Mouse (Mus musculus) spleen, postnatal 14 days (tissue): ENCODE results near the gene AA467197.
A peak's percentile ranks its signal among the peaks of the same experiment; 100 is the strongest.

Experiments used
- DNase-seq, 2 experiments: peaks; one replicate each; pipeline ENCODE4 v3.0.0; 2021 to 2022; ENCODE audit warnings: low spot score in 2 of 2

Gene AA467197

DNA sequence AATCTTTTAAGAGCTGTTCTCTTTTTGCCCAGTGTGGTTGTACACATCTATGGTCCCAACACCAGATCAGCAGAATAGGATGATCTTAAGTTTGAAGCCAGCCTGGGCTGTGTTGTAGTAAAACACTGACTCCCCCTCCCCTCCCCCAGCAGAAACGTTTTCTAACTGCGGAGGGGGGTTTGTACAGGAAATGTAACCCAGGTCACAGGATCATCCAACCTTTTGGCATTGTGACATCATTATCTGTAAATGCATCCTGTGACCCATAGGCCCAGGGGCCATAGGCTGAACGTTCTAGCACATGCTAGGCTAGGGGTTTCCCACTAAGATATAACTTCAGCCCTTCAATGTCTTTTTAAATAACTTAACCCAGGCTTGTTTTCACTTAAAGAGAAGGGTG lies at the start of gene AA467197:
AA467197 (plus strand) TSS at position 301 of the 400 bp plus-strand sequence.
- DNase-seq: no peak

DNA sequence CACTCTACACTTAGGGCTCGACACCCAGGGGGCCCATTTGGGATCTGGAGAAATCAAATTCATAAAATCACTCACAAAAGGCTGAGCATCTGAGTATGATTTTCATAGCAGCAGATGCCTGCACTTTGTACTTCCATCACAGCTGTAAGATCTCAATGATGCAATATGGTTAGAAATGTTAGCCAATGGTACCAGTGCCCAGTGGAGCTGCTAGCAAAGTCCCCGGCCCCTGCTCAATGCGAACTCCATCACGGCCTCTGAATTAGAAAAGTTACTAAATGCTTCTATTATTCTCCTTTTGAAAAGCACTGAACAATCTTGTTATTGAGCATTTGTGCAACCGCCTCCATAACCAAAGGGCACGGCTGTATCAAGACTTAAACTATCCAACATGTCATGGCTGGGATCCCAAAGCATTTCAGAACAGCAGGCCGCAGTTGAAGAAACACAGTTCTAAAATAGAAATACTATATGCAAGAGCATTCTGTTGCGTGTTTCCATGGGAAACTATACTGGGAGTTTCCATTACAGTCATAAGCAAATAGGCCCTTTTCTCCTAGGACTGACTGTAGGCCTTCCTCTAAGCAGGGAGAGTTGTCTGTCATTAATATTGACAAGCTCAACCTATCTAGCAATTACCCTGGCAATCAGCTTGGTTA lies 48.8 kb upstream of the AA467197 start:
- no peak for DNase-seq

DNA sequence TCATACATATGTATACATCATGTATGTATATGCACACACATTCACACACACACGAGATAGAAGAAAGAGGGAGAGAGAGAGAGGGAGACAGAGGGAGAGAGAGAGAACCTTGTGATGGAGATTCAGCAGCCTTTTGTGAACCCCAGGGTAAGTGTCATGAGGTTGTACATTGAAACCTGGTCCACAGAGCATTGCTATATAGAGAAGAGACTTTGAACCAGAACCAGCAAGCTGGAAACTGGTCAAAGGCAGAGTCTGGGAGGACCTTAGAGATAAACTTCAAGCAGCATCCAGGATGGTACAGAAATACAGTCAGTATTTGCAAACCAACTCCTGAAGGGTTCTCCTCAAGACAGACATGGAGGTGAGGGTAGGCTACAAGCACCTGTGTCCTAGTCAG lies 46.4 kb upstream of the AA467197 start:
- DNase-seq: no peak

DNA sequence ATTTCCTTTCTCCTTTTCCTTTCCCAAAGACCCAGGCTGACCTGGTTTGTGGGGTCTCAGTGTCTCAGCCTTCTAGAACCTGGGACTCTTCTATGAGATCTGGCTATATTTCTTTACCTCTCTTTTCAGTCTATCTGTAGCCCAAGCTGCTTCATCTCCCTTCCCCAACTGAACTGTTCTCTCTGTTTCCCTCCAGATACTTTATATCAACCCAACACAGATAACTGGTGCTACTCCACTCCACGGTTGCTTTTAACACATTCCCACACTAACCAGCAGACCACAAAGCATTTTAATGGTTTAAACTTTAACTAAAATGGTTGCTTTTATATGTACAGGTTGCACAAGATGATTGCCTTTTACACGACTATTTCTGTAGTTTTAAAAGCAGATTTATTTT lies 45.6 kb upstream of the AA467197 start:
- no peak for DNase-seq

DNA sequence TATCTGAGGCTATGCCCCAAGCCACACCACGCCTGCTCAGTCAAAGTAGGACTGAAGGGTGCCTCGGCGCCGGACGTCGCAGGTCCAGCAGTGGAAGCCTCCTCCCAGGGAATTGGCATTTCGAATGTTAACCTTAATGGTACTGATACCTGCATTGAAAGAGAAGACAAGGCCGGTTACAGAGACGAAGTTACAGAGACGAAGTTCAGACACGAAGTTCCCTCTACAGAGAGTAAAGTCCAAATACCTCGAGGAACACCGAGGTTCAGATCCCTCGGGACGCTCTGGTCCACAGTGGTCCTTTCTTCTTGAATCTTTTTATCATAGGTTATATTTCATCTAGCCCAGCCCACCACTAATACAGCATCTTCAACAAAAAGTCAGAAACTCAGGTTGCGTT lies 41.3 kb upstream of the AA467197 start:
- DNase-seq: no peak

DNA sequence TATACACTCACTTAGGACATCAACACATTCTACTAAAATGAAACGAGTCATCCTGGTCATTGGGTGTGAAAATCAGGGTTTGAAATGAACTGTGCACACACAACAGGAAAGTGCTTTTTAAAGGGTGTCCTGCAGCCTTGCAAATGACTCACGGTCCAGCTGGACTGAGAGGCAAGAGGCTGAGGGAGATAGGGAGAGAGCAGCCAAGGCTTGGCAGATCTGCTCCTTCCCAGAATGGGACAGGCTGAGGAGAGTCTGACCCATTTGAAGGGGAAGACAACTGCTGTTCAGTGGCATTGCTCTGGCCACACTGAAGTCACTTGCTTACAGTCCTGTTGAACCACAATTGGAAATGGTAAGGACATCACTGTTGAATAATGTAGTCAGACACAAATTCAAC lies 37.0 kb upstream of the AA467197 start:
- DNase-seq: no peak

DNA sequence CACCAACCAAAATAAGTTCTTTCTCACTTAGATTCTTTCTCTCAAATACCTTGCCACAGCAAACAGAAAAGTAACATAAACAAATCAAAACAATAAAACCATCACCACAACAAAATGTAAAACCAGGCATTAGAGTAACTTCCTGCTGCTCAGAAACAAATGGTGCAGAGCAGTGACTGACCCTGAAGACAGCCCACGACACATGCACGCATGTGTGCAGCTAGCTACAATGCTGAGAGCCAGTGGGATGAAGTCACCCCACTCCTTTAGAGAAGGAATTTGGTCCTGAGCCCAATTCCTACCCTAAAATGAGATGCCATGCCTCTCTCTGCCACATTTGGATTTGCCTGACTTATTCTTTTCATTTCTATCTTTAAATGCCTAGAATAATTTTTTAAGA lies 35.4 kb upstream of the AA467197 start:
- DNase-seq: no peak

DNA sequence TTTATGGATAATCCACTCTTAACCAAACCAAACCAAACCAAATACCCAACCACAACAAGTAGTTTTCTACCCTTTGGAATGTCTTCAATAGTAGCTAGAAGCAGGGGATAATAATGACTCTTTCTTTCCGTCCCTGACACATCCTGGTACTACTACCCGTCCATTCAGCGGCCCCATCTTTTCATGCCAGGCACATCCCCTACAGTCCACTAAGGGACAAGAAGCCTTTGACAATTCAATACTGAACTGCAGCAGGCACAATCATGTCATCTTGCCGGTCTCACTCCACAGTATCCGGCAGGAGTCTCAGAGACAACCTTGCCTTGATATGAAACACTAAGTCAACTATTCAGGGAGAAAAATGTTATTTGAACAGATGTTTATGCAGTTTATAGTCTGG lies 31.0 kb upstream of the AA467197 start:
- no peak for DNase-seq

DNA sequence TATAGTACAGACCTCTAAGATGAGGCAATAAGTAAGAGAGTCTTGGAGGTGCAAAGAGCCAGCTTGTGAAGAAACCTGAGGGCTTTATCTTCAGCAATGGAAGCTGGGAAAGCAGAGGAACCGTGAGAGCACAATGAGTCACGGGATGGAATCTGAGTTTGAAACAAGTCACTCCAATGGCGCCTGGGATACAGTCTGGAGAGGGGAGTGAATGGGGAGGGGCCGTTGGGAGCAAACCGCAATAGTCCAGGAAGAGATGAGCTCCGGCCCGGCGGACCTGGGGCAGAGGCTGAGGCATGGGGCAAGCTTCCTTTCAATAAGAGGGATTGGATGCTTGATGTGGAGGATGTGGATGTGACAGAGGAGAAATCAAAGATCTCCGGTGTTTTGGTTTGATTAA lies 28.0 kb upstream of the AA467197 start:
- DNase-seq: no peak

DNA sequence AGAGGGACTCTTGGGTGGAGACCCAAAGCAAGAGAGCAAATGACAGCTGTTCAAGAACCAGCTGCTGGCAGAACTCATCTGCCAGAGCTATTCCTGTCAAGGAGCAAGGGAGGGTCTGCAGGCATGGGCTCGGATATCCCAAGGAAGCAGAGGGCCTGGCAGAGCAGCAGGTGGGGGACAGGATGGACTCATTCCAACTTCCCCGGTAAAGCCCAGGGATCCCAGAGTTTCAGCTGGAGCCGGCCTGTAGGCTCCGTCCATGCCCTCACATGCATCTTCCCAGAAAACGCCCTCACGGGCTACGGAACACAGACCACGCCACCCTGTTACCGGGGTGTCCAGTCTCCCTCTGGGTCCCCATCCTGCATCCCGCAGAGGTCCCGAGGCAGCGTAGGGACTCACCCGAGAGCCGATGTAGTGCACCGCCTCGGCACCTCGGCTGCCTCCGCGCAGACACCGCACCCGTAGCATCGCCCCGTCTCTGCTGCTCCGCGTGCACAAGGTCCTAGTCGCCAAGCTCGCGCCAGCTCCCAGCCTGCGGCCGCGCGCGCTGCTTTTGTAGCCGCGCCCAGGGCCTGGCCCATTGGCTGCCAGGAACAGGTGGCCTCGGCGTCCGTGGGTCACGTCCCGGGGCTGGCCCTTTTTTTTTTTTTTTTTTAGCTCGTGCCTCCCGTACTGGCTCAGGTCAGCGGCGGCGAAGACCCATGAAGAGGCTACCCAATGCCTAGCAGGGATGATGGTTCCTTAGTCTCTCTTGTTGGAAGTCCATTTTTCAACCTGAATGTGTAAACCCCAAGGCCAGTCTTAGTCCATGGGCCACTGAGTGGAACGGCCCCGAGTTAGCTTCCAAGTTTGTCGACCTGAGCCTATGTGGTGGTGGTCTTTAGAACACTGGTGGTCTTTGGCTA lies 25.8 kb upstream of the AA467197 start, which contains the start of gene Gatm:
Gatm (minus strand) TSS at position 558 of the 908 bp plus-strand sequence.
- peak; percentile 29 to 50 for DNase-seq

DNA sequence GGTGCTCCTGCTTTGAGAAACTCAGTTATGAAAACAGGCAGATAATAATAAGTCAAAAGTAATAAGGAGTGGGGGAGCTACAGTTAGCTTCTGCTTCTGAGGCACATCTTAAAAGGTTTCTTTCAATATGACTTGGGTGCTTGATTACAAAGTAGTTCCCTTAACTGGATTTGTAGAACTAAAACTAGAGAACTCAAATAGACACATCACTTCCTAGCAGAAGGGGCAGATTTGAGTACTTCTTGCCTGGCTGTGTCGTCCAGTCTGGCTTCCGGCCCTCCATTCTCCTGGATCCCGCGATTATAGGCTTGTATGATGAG lies 25.2 kb upstream of the AA467197 start:
- DNase-seq: no peak

DNA sequence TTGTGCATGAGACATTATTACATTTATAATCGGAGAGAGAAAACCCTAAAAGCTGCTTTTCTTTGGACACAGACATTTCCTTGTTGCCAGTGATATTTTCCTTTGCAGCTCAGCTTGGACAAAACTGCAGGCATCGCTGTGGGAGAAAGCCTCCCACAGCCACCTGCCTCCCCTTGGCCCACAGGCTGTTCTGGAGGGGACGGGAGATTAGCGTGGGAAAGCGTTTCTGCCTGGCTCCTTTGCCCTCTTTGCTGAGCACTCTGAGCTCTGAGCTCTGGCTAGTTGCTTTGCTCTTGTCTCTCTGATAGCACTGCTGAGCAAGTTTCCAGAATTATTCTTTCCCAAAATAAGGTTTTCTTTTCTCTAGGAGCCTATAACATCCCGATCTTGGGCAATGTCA lies 20.5 kb upstream of the AA467197 start:
- DNase-seq: no peak

DNA sequence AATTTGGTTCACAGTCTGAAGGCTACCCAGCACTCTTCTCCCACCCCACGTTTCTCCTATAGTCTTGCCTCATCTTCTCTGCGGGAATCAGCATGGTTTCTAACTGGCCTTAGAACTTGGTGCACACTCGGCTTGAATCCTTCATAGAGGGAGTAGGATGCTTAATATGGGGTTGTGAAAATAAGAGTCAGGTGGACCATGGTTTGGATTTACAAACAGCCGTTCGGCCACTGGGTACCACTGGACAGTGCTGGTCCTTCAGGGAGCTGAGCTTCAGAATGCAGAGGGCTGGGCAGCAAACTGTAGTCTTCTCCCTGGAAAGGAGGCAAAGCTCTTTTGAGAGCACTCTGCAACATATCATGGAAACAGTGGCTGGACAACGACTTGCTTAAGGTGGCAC lies 19.0 kb upstream of the AA467197 start:
- DNase-seq: no peak

DNA sequence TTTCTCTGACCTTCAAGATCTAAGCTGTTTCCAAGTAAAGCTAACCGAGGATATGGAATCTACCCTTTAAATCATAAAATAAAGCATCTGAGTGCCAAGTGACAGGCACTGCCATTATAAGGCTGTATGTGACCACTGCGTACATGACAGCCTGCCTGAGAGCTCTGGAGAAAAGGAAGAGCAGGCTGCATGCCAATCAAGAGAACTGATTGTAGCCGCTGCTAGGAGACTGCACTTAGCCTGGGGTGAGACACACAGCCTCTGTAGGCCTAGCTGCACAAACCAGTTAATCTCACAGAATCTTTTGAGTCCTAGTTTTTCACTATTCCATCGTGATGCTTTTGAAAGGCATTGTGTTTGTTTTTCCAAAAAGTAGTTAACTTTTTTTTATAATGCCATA lies 18.1 kb upstream of the AA467197 start:
- DNase-seq: no peak

DNA sequence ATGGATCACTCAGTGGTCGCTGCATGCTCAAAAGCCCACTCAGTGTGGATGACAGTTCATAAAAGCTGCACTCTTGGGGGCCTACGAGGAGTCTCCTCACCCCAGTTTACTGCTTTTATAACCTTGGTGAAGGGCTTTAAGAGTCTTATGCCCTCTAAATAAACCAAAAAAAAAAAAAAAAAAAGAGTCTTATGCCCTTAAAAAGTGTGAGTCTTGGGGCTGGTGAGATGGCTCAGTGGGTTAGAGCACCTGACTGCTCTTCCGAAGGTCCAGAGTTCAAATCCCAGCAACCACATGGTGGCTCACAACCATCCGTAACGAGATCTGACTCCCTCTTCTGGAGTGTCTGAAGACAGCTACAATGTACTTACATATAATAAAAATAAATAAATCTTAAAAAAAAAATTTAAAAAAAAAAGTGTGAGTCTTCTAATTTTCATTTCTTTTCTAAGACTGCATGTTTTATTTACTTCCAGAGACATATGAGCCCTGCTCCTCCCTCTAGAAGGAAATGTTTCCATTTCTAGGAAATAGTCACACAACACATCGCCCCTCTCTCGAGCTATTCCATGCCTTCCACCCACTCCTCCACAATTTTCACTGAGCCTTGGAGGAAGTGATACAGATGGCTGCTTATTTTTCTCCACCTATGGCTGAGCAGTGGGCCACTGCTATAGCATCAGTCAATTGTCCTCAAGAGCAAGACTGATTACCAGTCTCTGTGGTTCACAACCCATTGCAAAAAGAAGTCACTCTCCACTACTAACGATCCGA lies 15.3 kb upstream of the AA467197 start:
- no peak for DNase-seq

DNA sequence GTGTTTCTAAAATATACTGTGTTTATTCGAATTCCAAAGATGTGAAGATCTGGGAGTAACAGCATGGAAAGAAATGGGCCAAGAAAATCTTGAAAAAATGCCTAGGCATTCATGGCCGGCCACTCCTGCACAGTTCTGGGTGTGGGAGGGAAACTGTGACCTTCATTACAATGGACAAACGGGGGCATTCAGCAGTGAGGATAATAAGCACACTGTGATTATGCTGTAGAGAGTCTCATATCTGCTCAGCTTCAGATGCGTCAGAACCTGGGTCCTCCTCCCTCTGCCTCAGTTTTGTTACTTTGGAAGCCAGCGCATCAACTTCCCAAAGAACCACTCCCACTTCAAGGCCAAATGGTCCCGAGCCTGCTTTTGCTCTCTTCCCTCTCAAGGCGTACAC lies 10.9 kb upstream of the AA467197 start:
- no peak for DNase-seq

DNA sequence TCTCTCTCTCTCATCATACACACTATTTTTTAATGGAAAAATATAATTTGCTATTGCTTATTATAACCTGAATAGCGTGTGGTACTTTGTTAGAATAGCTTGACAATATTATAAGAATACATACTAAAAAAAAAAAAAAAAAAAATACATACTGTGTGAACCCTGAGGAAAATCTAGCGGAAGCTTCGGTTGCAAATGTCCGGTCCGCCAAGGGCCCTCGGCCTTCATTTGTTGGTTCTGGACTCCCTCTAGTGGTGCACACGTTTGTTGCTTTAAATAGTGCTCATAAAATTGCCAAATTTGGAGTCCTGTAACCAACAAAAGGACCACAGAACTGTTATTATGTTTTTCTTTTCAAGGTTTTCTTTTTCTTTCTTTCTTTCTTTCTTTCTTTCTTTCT lies 7.8 kb upstream of the AA467197 start:
- peak; percentile 31 to 65 for DNase-seq

DNA sequence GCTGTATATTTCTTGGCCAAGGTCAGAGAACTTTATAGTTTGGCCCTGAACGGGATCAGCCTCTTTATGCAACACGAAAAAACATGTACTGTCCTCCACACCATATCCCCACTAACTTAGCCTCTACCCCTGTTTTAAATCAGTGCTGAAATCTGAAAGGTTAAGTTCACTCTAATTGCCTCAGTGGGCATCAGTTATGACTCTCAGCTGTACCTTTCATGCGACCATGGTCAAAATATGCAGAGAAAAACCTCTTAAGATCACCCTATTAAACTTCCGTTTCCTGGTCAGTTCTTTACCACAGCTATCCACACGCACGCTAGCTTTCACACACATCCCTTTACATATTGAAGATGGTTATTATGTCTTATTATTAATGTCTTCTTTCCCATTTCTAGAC lies 6.9 kb upstream of the AA467197 start:
- no peak for DNase-seq

DNA sequence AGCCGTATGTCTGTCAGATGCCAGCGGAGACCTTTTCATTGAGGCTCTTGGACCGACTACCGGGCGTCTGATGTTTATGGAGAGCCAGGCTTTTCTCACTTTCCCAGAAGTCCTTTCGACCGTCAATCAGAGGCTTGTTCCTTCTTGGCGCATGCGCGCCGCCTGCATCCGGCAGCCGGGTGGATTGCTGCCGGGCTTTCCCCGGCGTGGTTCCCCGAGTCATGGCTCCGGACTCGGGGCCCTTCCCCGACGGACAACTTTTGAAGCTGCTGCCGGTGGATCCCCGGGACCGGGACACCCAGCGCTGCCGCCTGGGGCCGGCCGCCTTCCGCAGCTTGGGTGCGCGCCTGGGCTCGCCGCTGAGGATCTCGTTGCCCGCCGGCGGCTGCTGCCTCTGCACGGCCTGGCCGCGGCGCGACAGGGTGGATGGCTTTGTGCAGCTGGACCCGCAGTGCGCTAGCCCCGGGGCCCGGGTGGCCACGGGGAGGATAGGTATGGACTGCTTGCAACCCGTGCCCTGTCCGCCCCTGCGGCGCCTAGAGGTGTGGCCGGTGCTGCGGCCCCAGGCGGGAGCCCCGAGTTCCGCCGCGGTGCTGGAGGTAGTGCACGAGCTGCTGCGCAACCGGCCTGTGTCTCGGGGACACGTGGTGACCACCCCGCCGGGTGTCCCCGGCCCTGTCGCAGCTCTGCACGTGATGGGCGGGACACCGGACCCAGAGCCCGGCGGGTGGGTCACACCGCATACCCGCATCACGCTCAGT lies 6.1 kb upstream of the AA467197 start:
- DNase-seq: peak; percentile 60 to 69

DNA sequence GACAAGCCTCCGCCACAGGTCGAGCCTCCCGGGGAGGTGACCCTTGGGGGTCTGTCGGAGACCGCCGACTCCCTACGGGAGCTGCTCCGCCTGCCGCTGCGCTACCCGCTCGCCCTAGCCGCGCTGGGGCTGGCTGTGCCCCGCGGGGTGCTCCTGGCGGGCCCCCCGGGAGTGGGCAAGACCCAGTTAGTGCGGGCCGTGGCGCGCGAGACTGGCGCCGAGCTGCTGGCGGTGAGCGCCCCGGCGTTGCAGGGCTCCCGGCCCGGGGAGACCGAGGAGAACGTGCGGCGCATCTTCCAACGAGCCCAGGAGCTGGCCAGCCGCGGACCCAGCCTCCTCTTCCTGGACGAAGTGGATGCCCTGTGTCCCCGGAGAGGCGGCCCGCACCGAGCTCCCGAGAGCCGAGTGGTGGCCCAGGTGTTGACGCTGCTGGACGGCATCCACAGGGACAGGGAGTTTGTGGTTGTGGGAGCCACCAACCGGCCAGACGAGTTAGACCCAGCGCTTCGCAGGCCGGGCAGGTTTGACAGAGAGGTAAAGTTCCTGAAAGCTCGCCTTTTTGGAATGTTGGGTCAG lies 5.5 kb upstream of the AA467197 start:
- DNase-seq: no peak

DNA sequence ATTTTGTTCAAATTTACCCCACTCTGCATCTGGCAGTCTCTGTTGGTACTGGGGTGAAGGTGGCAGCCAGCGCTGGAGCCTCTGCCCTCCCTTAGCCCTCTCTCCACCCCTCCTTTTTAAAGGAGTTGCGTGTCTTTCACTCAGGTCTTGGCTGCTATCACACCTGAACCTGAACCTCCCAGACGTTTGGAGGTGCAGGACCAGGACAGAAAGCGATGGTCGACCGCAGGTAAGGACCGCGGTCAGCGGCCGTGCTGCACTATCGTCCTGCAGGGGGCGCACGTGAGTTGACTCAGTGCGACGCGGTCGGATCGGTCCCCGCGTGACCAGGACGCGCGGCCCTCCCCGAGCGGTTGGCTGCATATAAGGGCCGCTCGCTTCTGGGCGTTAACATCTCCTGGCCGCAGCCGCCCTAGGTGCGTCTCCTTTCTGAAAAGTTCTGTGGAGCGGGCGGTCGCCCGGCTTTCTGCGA lies 776 bp downstream of the AA467197 start:
- DNase-seq: peak; percentile 46 to 71
